Mouse (Mus musculus) ES-E14 (cell line): ENCODE data around the gene Proser3.

Experiments
- CHD2 ChIP-seq: IDR thresholded peaks from 2 replicates; pipeline ENCODE4 v1.6.1; 2014; ENCODE audit warnings: mild to moderate bottlenecking, low read depth, low read length, inconsistent platforms
- ZNF384 ChIP-seq: IDR thresholded peaks from 2 replicates; pipeline ENCODE4 v1.6.1; 2012; ENCODE audit warnings: low read depth, low read length, inconsistent platforms

GRCm38 (mm10) chr7:30556894-30557536 is 4.9 kb upstream of the Proser3 start:
- no peak for TF ChIP-seq ZNF384
- TF ChIP-seq CHD2, result no peak
